Mouse (Mus musculus): Measurements from ENCODE around the gene Gdf1. TPM values are rescaled to one million over a fixed set of nuclear protein-coding genes. Genes with fewer than 3 reads are reported as not detected.

The Gdf1 gene
- total RNA-seq, 2 experiments from 2014 or later = 16.4 to 19.1 TPM

DNA sequence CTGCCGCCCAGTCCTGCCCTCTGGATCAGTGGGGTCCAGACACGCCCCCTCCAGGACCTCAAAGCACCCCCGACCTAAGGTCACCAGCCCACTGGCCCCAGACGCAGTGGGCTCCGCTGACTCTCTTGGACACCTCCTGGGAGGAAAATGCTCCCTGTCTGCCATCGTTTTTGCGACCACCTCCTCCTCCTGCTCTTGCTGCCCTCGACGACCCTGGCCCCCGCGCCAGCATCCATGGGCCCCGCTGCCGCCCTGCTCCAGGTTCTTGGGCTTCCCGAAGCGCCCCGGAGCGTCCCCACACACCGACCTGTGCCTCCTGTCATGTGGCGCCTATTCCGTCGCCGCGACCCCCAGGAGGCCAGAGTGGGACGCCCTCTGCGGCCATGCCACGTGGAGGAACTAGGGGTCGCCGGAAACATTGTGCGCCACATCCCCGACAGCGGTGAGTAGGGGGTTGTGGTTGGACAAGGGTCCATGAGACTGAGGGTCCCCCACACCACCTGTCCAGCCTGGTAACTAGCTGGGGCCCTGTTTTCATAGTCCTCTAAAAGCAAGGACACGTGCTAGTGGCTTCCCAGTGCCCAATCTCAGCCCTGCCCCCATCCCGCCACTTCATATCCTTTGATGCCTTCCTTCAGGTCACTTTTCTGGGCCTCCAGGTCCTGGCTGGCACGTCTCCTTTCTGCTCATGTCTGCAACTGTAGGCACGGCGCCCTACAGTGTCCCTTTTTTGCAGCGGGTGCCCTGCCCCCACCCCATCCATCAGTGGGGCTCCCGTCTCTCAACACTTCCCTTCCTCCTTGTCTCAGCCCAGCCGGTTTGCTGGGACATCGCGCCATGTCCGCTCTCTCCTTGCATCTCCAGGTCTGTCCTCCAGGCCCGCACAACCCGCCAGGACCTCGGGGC is 471 bp downstream of the Gdf1 start:
- no peak for DNase-seq (ENCODE audit: low spot score in 2 of 2)

- peak; percentile 63 to 76 for DNase-seq (ENCODE audit: low spot score in 2 of 2)
Observed at GRCm38 (mm10) chr8:70330741-70331364, 1.2 kb downstream of the Gdf1 start.

GRCm38 (mm10) chr8:70331526-70331925 is 1.9 kb downstream of the Gdf1 start:
- DNase-seq (ENCODE audit: low spot score in 2 of 2) = no peak

DNA sequence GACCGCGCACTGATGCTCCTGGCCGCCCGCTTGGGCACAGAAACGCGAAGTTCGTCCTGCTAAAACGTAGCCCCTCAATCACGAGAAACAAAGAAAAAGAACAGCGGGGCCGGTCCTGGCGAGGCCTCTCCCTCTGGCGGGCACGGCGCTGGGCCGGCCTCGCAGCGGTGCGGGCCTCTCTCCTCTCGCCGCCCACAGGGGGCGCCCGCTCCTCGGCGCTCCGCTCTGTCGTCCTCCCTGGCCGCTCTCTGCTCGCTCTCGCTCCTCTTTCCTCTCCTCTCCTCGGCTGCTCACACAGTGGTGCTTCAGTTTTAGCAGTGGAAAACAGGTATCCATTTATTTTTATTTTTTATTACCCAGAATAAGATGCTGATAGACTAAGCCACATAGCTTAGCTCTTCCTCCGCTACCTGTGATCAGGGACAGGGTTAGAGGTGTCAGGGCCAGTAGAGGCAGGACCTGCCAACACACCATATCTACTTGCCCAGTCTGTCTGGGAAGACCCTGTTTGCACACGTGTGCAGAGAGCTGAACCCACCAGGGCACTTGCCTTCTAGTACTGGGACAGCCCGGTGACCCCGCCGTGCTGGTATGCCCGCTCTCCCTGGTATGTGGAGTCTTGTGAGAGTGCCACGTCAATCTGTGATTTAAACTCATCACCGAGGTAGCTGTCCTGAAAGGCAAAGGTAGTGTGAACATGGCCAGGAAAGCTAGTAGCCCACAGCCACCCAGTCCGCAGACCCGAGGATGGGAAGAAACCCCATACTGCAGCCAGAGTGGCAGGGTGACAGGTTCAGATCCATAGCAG is 2.7 kb downstream of the Gdf1 start:
- peak; percentile 75 to 82 for DNase-seq (ENCODE audit: low spot score in 2 of 2)

DNA sequence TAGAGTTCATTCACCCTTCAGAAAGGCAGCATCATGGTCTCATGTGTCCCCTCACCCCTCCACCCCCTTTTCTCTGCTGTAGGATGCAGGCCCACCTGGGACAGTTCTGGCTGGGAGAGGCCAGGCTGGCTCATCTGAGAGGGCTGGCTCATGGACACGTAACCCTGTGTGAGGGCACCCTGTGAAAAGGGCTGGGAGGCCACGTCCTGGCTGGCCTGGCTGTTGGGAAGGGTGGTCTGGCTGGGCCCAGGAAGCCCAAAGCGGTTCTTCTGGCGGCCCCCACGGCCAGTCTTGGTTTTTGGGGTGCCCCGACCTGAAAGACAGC is 3.2 kb downstream of the Gdf1 start:
- no peak for DNase-seq (ENCODE audit: low spot score in 2 of 2)

DNA sequence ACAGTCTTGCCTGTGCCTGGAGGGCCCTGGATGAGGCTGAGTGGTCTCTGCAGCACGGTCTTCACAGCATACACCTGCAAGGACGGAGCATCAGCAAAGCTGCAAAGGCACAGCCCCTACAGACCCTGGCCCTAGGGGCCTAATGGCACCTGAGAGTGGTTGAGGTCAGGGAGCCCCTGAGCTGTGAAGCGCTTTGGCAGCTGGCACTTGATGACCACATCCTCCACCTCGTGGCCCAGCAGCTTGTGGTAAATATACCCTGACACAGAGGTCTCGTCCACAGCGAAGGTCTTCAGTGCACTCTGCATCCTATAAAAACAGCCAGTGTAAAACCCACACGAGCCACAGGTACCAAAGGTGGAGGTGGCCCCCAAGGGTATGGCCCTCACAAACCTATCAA is 9.3 kb downstream of the Gdf1 start:
- no peak for DNase-seq (ENCODE audit: low spot score in 2 of 2)

GRCm38 (mm10) chr8:70340659-70341058 is 11.0 kb downstream of the Gdf1 start:
- DNase-seq (ENCODE audit: low spot score in 2 of 2) = no peak

DNA sequence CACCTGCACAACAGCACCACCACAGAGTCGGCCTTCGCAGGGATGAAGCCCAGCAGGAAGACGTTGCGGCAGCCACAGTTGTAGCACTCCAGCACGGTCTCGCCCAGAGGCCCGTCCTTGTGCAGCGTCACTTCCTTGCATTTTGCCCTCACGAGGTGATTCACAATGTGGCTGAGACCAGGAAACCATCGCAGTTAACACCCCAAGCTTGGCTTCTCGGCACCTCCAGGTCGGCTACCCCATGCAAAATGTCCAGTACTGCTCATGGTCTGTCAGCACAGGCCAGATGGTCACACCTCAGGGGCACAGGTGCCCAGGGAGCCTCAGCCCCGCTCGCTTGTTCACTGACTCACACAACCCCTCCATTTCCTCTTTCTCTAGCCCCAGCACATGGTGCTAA is 12.4 kb downstream of the Gdf1 start:
- DNase-seq (ENCODE audit: low spot score in 2 of 2) = no peak

- DNase-seq (ENCODE audit: low spot score in 2 of 2) = no peak
Observed at GRCm38 (mm10) chr8:70343076-70343475, 13.5 kb downstream of the Gdf1 start.

- DNase-seq (ENCODE audit: low spot score in 2 of 2) = peak in 1 of 2 experiments; percentile 58
Observed at GRCm38 (mm10) chr8:70343696-70344095, 14.1 kb downstream of the Gdf1 start.

DNA sequence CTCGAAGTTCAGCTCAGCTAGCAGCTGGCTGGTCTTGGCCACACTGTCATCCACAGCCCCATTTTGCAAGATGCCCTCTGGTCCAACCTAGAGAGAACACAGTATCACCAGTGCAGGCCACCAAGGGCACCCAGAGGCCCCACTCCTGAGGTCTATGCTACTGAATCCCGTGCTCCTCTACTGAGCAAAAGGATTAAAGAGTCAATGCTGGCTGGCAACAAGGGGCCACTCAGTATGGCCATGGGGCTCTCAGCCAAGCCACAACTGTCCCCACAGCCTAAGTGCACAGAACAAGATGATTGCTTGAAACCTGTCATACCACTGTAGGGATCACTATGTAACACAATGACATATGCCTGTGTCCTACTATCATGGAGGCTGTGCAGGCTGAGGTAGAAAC is 14.7 kb downstream of the Gdf1 start:
- DNase-seq (ENCODE audit: low spot score in 2 of 2) = no peak

DNA sequence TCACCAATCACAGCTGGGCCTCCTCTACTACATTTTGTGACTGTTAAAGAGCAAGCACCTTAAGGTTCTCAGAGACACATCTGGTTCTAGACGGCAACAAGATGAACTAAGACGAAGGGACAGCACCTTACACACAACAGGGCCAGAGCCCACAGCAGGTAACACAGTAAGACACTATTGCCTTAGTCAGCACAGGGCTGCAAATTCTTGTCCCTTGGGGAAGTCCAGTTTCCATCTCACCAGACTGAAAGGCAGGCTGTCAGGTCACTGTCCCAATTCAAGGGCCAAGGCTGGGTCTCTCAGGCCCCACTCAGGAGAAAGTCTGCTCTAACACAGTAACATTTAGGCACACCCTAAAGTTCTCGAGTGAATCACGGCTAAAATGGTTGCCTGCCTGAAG is 17.8 kb downstream of the Gdf1 start:
- DNase-seq (ENCODE audit: low spot score in 2 of 2) = no peak

- DNase-seq (ENCODE audit: low spot score in 2 of 2) = no peak
Observed at GRCm38 (mm10) chr8:70347860-70348420, 18.3 kb downstream of the Gdf1 start.

DNA sequence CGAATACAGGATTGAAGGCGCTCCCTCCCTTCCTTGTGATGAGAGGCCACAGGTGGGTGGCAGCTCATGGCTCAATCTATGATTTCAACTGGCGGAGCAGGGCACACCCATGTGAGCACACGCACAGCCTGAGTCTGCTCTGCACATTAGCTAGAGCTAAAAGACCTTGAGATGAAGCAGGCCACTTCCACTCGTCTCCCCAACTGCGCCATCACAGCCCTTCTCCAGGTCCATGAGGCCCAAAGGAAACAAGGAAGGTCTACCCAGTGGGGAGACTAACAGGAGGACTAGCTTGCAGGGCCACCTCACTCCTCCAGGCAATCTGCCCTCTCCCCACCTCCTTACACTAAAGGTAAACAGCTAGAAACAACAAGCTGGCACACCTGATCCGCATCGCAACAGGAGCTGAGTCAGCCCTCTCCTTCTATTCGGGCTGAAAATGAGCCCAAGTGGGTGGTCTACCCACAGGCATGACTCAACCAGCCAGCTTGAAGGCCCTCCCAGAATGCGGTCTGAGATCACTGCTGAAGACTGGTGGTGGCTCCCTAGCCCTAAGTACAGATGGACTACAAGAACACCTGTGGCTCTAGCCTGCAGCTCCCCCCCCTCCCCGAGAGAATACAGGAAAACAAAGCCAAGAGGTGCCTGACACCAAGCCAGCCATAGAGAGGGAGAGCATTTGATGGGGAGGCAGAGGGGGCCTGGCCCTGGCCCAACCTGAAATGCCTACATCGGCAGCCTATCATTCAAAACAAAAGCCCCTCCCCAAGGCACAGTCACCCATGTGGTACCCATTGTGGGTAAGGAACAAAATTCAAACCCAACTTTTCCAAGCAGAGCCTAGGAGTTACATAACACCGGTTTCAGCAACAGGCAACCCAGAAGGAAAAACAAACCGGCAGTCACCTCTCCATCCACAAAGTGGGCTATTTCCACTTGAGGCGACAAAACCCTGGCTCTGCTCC is 21.7 kb downstream of the Gdf1 start:
- DNase-seq (ENCODE audit: low spot score in 2 of 2) = peak in 1 of 2 experiments; percentile 40

DNA sequence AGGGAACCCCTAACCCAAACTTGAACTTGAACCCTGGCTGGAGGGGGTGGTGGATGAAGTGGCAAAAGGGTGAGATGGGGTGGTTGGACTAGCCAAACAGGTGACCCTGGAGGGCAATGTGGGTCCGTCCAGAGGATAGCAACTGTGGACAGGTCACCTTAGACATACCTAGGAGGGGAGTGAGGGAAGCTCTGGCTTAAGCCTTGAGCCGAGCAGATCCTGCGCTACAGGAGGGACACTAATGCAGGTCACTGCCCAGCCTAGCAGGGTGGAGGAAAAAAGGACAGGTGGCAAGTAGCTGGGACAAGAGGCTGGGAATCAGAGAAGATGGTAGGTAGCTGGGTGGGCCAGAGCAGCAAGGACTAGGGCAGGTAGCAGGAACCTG is 22.4 kb downstream of the Gdf1 start:
- DNase-seq (ENCODE audit: low spot score in 2 of 2) = no peak

GRCm38 (mm10) chr8:70352657-70353151 is 23.1 kb downstream of the Gdf1 start:
- no peak for DNase-seq (ENCODE audit: low spot score in 2 of 2)

- DNase-seq (ENCODE audit: low spot score in 2 of 2) = peak; percentile 99 to 100
Observed at GRCm38 (mm10) chr8:70353194-70353817, 23.7 kb downstream of the Gdf1 start, which contains the start of gene Upf1. TSS of gene Upf1 (minus strand) at chr8:70353278.

DNA sequence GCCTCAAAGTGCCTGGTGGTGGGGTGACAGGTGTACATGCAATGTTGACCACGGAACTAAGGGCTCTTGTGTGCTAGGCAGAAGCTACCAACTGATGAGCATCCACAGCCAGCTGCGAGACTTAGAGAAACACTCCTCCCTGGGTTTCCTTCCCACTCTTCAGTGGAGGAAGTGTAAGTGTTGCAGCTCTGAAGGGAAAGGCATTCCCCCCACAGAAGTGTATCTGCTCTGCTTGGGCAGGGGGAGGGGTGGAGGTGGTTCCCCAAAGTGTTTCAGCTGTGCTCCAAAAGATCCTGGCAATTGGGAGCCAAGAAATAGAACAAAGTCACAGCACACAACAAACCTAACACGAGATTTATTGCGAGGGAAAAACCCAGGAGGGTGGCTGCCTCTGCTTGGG is 24.4 kb downstream of the Gdf1 start:
- DNase-seq (ENCODE audit: low spot score in 2 of 2) = peak in 1 of 2 experiments; percentile 53

- no peak for DNase-seq (ENCODE audit: low spot score in 2 of 2)
Observed at GRCm38 (mm10) chr8:70356111-70356510, 26.5 kb downstream of the Gdf1 start.

DNA sequence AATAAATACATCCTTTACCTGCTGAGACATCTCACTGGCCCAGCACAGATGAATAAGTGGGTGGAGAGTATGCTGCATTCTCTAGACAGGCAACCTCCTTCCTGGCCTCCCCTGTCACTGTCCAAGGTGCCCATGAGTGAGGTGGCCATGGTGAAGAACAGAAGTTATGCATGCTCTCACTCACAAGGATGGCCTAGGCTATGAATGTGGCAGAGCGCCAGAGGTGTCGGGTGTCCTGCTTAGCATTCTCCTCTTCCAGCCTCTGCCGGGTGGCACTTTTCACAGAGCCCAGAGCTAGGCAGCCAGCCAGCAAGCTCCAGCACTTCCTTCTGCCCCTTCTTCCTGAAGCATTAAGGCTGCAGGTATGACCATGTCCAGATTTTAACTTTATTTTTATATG is 29.8 kb downstream of the Gdf1 start:
- no peak for DNase-seq (ENCODE audit: low spot score in 2 of 2)
